Mouse (Mus musculus) forebrain, embryonic 13.5 days (tissue): ENCODE data around the gene C4b. TPM values are rescaled to one million over a fixed set of nuclear protein-coding genes. Genes with fewer than 3 reads are reported as not detected.

Experiments used
- ATAC-seq: fragments of 200-750 bp; cut with Nextera tagmentation; 2 replicates; pipeline ENCODE4 v1.8.0; 2017
- H3K27ac ChIP-seq: fragments of 300-500 bp; sonication (generic); 2 replicates; pipeline ENCODE4 v1.5.1; 2015; ENCODE audit warnings: inconsistent platforms, mild to moderate bottlenecking, moderate library complexity
- H3K27me3 ChIP-seq: fragments of 300-500 bp; sonication (generic); 2 replicates; pipeline ENCODE4 v1.6.1; 2015; ENCODE audit warnings: mild to moderate bottlenecking, inconsistent platforms
- H3K36me3 ChIP-seq: fragments of 300-500 bp; sonication (generic); 2 replicates; pipeline ENCODE4 v1.6.1; 2015; ENCODE audit warnings: mild to moderate bottlenecking, inconsistent platforms; ENCODE audit not compliant: poor library complexity, severe bottlenecking
- H3K4me1 ChIP-seq: fragments of 300-500 bp; sonication (generic); 2 replicates; pipeline ENCODE4 v1.6.1; 2015; ENCODE audit warnings: inconsistent platforms
- H3K4me2 ChIP-seq: fragments of 300-500 bp; sonication (generic); 2 replicates; pipeline ENCODE4 v1.6.1; 2015; ENCODE audit warnings: inconsistent platforms, mild to moderate bottlenecking, moderate library complexity
- H3K4me3 ChIP-seq: fragments of 300-500 bp; sonication (generic); 2 replicates; pipeline ENCODE4 v1.5.1; 2015; ENCODE audit warnings: mild to moderate bottlenecking, inconsistent platforms
- H3K9ac ChIP-seq: fragments of 300-500 bp; sonication (generic); 2 replicates; pipeline ENCODE4 v1.6.1; 2015; ENCODE audit warnings: mild to moderate bottlenecking, inconsistent platforms
- H3K9me3 ChIP-seq: fragments of 300-500 bp; sonication (generic); replicated peaks from 2 replicates; pipeline ENCODE4 v1.6.1; 2016; ENCODE audit warnings: inconsistent platforms
- WGBS: fragments of 180-500 bp; shearing (Covaris S2); methylation state at CpG from one replicate; pipeline ENCODE4 v1.1.7; 2015; 5-methylcytosine and 5-hydroxymethylcytosine counted together
- microRNA-seq: library from miRNA; unstranded; fragments of <30 nt; microRNA quantifications from one replicate; pipeline ENCODE4, GENCODE M21; 2016
- polyA plus RNA-seq: library from polyadenylated mRNA; unstranded; fragments of >200 nt; fragmentation: Nextera tagmentation; extraction: Ambion mirVana; gene quantifications from 2 replicates; pipeline ENCODE4 v1.2.1, GENCODE M21; 2015

Gene C4b
- polyA plus RNA-seq, 1 experiment from 2014 or later: not detected

DNA sequence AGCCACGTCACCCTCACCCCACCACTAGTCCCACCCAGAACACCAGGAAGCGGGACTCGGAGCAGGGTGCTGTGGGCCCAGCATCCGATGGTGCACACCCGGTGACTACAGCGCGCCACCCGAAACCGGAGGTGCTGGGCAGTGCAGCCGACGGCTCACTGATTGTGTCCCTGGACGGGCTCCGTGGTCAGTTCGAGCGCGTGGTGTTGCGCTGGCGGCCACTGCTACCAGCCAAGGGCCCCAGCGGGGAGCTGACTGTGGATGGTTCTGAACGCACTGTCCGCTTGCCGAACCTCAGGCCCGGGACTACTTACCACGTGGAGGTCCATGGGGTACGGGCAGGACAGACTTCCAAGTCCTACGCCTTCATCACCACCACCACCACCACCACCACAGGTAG, 63.5 kb downstream of the C4b start:
- peaks cover 20% of the 10 kb centered on the region for H3K27me3 ChIP-seq
- no peak overlapping the region for H3K9ac ChIP-seq
- no peaks in the 10 kb centered on the region for H3K36me3 ChIP-seq
- H3K27ac ChIP-seq: no peak overlapping the region
- H3K4me1 ChIP-seq: peaks cover 4% of the 10 kb centered on the region; the same call in 1 of the 2 replicates
- no peaks in the 10 kb centered on the region for H3K9me3 ChIP-seq
- ATAC-seq: no peak
- no peak overlapping the region for H3K4me3 ChIP-seq
- WGBS: 86% methylated on average over 26 of the region's 26 CpGs
- no peak overlapping the region for H3K4me2 ChIP-seq

Small RNA genes within 50 kb of the gene (microRNA-seq; reads per million reads assigned to microRNA genes)
- gene Gm27471: not detected

Other genes starting within 250 kb of the C4b start
- not detected in 2 replicates for gene Btnl6, start 226.5 kb downstream of the C4b start, polyA plus RNA-seq
- gene Notch4, start 179.6 kb downstream of the C4b start, polyA plus RNA-seq: 4.6 and 7.7 TPM in 2 replicates
- 2.4 and 3.0 TPM in 2 replicates for gene Gpsm3, start 154.1 kb downstream of the C4b start, polyA plus RNA-seq
- gene Pbx2, start 152.6 kb downstream of the C4b start, polyA plus RNA-seq: 10.2 and 10.5 TPM in 2 replicates
- gene Ager, start 146.0 kb downstream of the C4b start, polyA plus RNA-seq: 2.3 and 2.5 TPM in 2 replicates
- 302 TPM in 2 replicates for gene Rnf5, start 140.2 kb downstream of the C4b start, polyA plus RNA-seq
- 74.4 and 77.6 TPM in 2 replicates for gene Agpat1, start 139.6 kb downstream of the C4b start, polyA plus RNA-seq
- gene Egfl8, start 127.9 kb downstream of the C4b start, polyA plus RNA-seq: 4.7 and 5.9 TPM in 2 replicates
- gene Ppt2, start 115.4 kb downstream of the C4b start, polyA plus RNA-seq: 15.9 and 19.7 TPM in 2 replicates
- 2.8 and 6.0 TPM in 2 replicates for gene Prrt1, start 114.3 kb downstream of the C4b start, polyA plus RNA-seq
- gene Fkbpl, start 99.1 kb downstream of the C4b start, polyA plus RNA-seq: 14.7 and 16.1 TPM in 2 replicates
- 95.9 and 105 TPM in 2 replicates for gene Atf6b, start 96.7 kb downstream of the C4b start, polyA plus RNA-seq
- 0.01 and 0.05 TPM in 2 replicates for gene Tnxb, start 73.3 kb downstream of the C4b start, polyA plus RNA-seq
- gene Cyp21a1, start 60.7 kb upstream of the C4b start, polyA plus RNA-seq: not detected in 2 replicates
- 36.6 and 40.0 TPM in 2 replicates for gene Stk19, start 93.1 kb upstream of the C4b start, polyA plus RNA-seq
- 68.6 and 75.7 TPM in 2 replicates for gene Dxo, start 93.1 kb upstream of the C4b start, polyA plus RNA-seq
- gene Skiv2l, start 106.3 kb upstream of the C4b start, polyA plus RNA-seq: 50.1 and 57.9 TPM in 2 replicates
- 106 and 109 TPM in 2 replicates for gene Nelfe, start 106.5 kb upstream of the C4b start, polyA plus RNA-seq
- 1.9 and 2.0 TPM in 2 replicates for gene Cfb, start 118.6 kb upstream of the C4b start, polyA plus RNA-seq
- 7.8 and 9.7 TPM in 2 replicates for gene Zbtb12, start 135.6 kb upstream of the C4b start, polyA plus RNA-seq
- gene Gm20547, start 138.2 kb upstream of the C4b start, polyA plus RNA-seq: not detected in 2 replicates
- gene C2, start 154.4 kb upstream of the C4b start, polyA plus RNA-seq: 0.74 and 1.4 TPM in 2 replicates
- gene Ehmt2, start 154.6 kb upstream of the C4b start, polyA plus RNA-seq: 97.9 and 107 TPM in 2 replicates
- not detected in 2 replicates for gene Slc44a4, start 170.6 kb upstream of the C4b start, polyA plus RNA-seq
- gene Neu1, start 187.4 kb upstream of the C4b start, polyA plus RNA-seq: 18.0 and 18.7 TPM in 2 replicates
- gene Hspa1b, start 215.4 kb upstream of the C4b start, polyA plus RNA-seq: 0.10 and 0.12 TPM in 2 replicates
- not detected in 2 replicates for gene Gm20481, start 226.0 kb upstream of the C4b start, polyA plus RNA-seq
- 1.5 and 1.6 TPM in 2 replicates for gene Hspa1a, start 228.3 kb upstream of the C4b start, polyA plus RNA-seq
- 1.00 and 1.3 TPM in 2 replicates for gene Hspa1l, start 228.8 kb upstream of the C4b start, polyA plus RNA-seq
- gene Lsm2, start 238.0 kb upstream of the C4b start, polyA plus RNA-seq: 203 and 213 TPM in 2 replicates